30 mouse cellular contexts compared by ENCODE assay signal in genomic region chr11:99115940-99116339, GRCm38 (mm10). TPM values are rescaled to one million over a fixed set of nuclear protein-coding genes. Genes with fewer than 3 reads are reported as not detected.
DNase-seq lines count a peak whose midpoint lies in the region; ATAC-seq and TF ChIP-seq lines count a peak whose summit lies in the region.
"Had no signal": no experiment of that assay in that cellular context is flagged by ENCODE, and none has a peak within 500 bp of the region (broad histone marks: within the 10 kb centered on the region; RNA-seq: fewer than 3 reads in every experiment).

No protein-coding gene starts in this region.

- H3K9me3 ChIP-seq in stomach, postnatal 0 days (ENCODE audit: control insufficient read depth, low read length) = no peaks in the 10 kb centered on the region
- H3K9me3 ChIP-seq in liver, embryonic 11.5 days (ENCODE audit: control insufficient read depth, low read length) = no peaks in the 10 kb centered on the region
- no peaks in the 10 kb centered on the region for H3K9me3 ChIP-seq in liver, embryonic 12.5 days (replicated peaks)
- H3K9me3 ChIP-seq: embryonic facial prominence, embryonic 13.5 days; G1E; heart, embryonic 15.5 days; hindbrain, embryonic 13.5 days; limb, embryonic 13.5 days had no signal

- DNase-seq in T-cell, adult 2 months (ENCODE audit: low spot score) = peak; percentile 69
- DNase-seq in stomach, postnatal 0 days (ENCODE audit: low spot score) = no peak
- no peak for DNase-seq in liver, embryonic 11.5 days (ENCODE audit: low spot score)
- no peak for DNase-seq in frontal cortex, adult 2 months (ENCODE audit: extremely low spot score in 1 of 2, low spot score in 1 of 2)
- DNase-seq: adrenal gland, adult 8-10 months; cerebellum, adult 2 months; cerebellum, postnatal 25 days; heart, postnatal 36 days; kidney, adult 2 months; layer of hippocampus, postnatal 36 days; lung, embryonic 14.5 days; lung, postnatal 36 days had no signal

- no peak for TF ChIP-seq EP300 in stomach, postnatal 0 days (optimal IDR thresholded peaks at IDR 0.05)

- no peak for TF ChIP-seq CTCF in stomach, postnatal 0 days (IDR thresholded peaks at IDR 0.05; ENCODE audit: low read depth)

- ATAC-seq in CD4-positive, CD25-positive, alpha-beta regulatory T cell, adult 4 months = peak; percentile 77
- peak; percentile 47 for ATAC-seq in megakaryocyte-erythroid progenitor cell, adult 5-6 weeks (replicated peaks; ENCODE audit: low FRiP score, low TSS enrichment, poor library complexity, severe bottlenecking)
- ATAC-seq in stomach, postnatal 0 days (ENCODE audit: low FRiP score, low TSS enrichment) = 0 out of 2 replicates have a peak, but pooled peaks have one; percentile 24
- no peak for ATAC-seq in liver, embryonic 11.5 days (replicated peaks; ENCODE audit: low FRiP score)
- no peak for ATAC-seq in liver, embryonic 12.5 days
- ATAC-seq: forebrain, embryonic 13.5 days; midbrain, embryonic 16.5 days; Patski had no signal

- no peaks in the 10 kb centered on the region for H3K36me3 ChIP-seq in stomach, postnatal 0 days (ENCODE audit: control insufficient read depth, insufficient read depth, low read length)
- H3K36me3 ChIP-seq in liver, embryonic 11.5 days (ENCODE audit: control insufficient read depth, insufficient read depth, low read length) = no peaks in the 10 kb centered on the region
- no peaks in the 10 kb centered on the region for H3K36me3 ChIP-seq in liver, embryonic 12.5 days
- H3K36me3 ChIP-seq: embryonic facial prominence, embryonic 13.5 days; G1E; heart, embryonic 15.5 days; hindbrain, embryonic 13.5 days; limb, embryonic 13.5 days had no signal

- H3K27ac ChIP-seq in stomach, postnatal 0 days (replicated peaks) = no peak overlapping the region
- H3K27ac ChIP-seq in liver, embryonic 11.5 days (ENCODE audit: low read depth, low read length) = no peak overlapping the region
- H3K27ac ChIP-seq in liver, embryonic 12.5 days = no peak overlapping the region
- H3K27ac ChIP-seq: embryonic facial prominence, embryonic 13.5 days; forebrain, embryonic 13.5 days; heart, embryonic 15.5 days; hindbrain, embryonic 13.5 days; kidney, postnatal 0 days; limb, embryonic 13.5 days; liver, embryonic 14.5 days had no signal

- H3K9ac ChIP-seq in stomach, postnatal 0 days (ENCODE audit: low read length) = no peak overlapping the region
- no peak overlapping the region for H3K9ac ChIP-seq in liver, embryonic 11.5 days (ENCODE audit: low read depth, low read length)
- H3K9ac ChIP-seq in liver, embryonic 12.5 days = no peak overlapping the region
- H3K9ac ChIP-seq: forebrain, embryonic 13.5 days; heart, embryonic 15.5 days; hindbrain, embryonic 13.5 days; limb, embryonic 13.5 days; liver, embryonic 14.5 days; lung, embryonic 14.5 days had no signal

- WGBS in stomach, postnatal 0 days = 57% methylated on average over 6 of the region's 6 CpGs
- 68% methylated on average over 6 of the region's 6 CpGs for WGBS in liver, embryonic 11.5 days
- 56% methylated on average over 6 of the region's 6 CpGs for WGBS in liver, embryonic 12.5 days (ENCODE audit: insufficient replicate concordance)

- H3K4me2 ChIP-seq in stomach, postnatal 0 days (replicated peaks; ENCODE audit: low read depth) = no peak overlapping the region
- H3K4me2 ChIP-seq in liver, embryonic 11.5 days = no peak overlapping the region
- no peak overlapping the region for H3K4me2 ChIP-seq in liver, embryonic 12.5 days
- H3K4me2 ChIP-seq: embryonic facial prominence, embryonic 13.5 days; forebrain, embryonic 13.5 days; heart, embryonic 15.5 days; hindbrain, embryonic 13.5 days; limb, embryonic 13.5 days; lung, embryonic 14.5 days had no signal

- peaks cover 2% of the 10 kb centered on the region; the same call in 1 of the 2 replicates for H3K4me1 ChIP-seq in stomach, postnatal 0 days (replicated peaks; ENCODE audit: control insufficient read depth, insufficient read depth)
- no peaks in the 10 kb centered on the region; the same call in none of the 2 replicates for H3K4me1 ChIP-seq in liver, embryonic 11.5 days (replicated peaks; ENCODE audit: control insufficient read depth, insufficient read depth, low read length)
- 0 out of 2 replicates have a peak, but pooled peaks cover 6% of the 10 kb centered on the region for H3K4me1 ChIP-seq in liver, embryonic 12.5 days

- no peaks in the 10 kb centered on the region for H3K27me3 ChIP-seq in stomach, postnatal 0 days (ENCODE audit: control insufficient read depth, insufficient read depth, low read length)
- H3K27me3 ChIP-seq in liver, embryonic 11.5 days (replicated peaks; ENCODE audit: control insufficient read depth, insufficient read depth, low read length) = no peaks in the 10 kb centered on the region
- H3K27me3 ChIP-seq in liver, embryonic 12.5 days (replicated peaks) = no peaks in the 10 kb centered on the region
- H3K27me3 ChIP-seq: embryonic facial prominence, embryonic 13.5 days; forebrain, embryonic 13.5 days; heart, embryonic 15.5 days; hindbrain, embryonic 13.5 days; limb, embryonic 13.5 days had no signal

- no peak overlapping the region for H3K4me3 ChIP-seq in stomach, postnatal 0 days (ENCODE audit: low read depth, low read length)
- H3K4me3 ChIP-seq in liver, embryonic 11.5 days (ENCODE audit: low read depth, low read length) = no peak overlapping the region
- H3K4me3 ChIP-seq in liver, embryonic 12.5 days = no peak overlapping the region
- H3K4me3 ChIP-seq: embryonic facial prominence, embryonic 13.5 days; erythroblast, embryonic 14.5 days; forebrain, embryonic 13.5 days; heart, embryonic 15.5 days; hindbrain, embryonic 13.5 days; limb, embryonic 13.5 days; myocyte had no signal

RNA-seq across cellular contexts. Expression of gene Tns4, which starts 26.8 kb away (rescaled TPM):
- under 1 TPM in 1 of 2 experiments, not detected in 1; 0.35 TPM for polyA plus RNA-seq in CD4-positive, CD25-positive, alpha-beta regulatory T cell, adult 4 months (2017; shearing (Covaris generic))
- not detected in 2 replicates for total RNA-seq in megakaryocyte-erythroid progenitor cell, adult 5-6 weeks (2014; fragmentation: Nextera tagmentation)
- not detected in 2 replicates for total RNA-seq in megakaryocyte-erythroid progenitor cell, adult 5-6 weeks (2017)
- polyA plus RNA-seq in stomach, postnatal 0 days (2015; fragmentation: Nextera tagmentation; extraction: Ambion mirVana) = 0.82 and 1.1 TPM in 2 replicates
- 0.21 TPM in 1 of 2 replicates, not detected in the other for polyA plus RNA-seq in liver, embryonic 11.5 days (2014; fragmentation: Nextera tagmentation; extraction: Ambion mirVana)
- polyA plus RNA-seq in liver, embryonic 12.5 days (2016; fragmentation: Nextera tagmentation; extraction: Ambion mirVana) = 0.17 and 0.39 TPM in 2 replicates
- 0.19 and 0.34 TPM in 2 replicates for polyA plus RNA-seq in frontal cortex, adult 2 months (2012; rRNA removed)
- total RNA-seq: gastrocnemius, adult 8-10 months; layer of hippocampus, postnatal 36 days had no signal
- polyA plus RNA-seq: erythroblast, embryonic 14.5 days; forebrain, embryonic 13.5 days; neural tube, embryonic 14.5 days; Patski had no signal

RNA-seq across cellular contexts. Expression of gene Ccr7, which starts 38.9 kb away (rescaled TPM):
- 100 to 1,000 TPM; 277 to 361 TPM for polyA plus RNA-seq in CD4-positive, CD25-positive, alpha-beta regulatory T cell, adult 4 months (2017; shearing (Covaris generic))
- total RNA-seq in megakaryocyte-erythroid progenitor cell, adult 5-6 weeks (2014; fragmentation: Nextera tagmentation) = 0.47 TPM in 1 of 2 replicates, not detected in the other
- total RNA-seq in megakaryocyte-erythroid progenitor cell, adult 5-6 weeks (2017) = not detected in 2 replicates
- polyA plus RNA-seq in stomach, postnatal 0 days (2015; fragmentation: Nextera tagmentation; extraction: Ambion mirVana) = 0.05 and 0.07 TPM in 2 replicates
- 0.36 and 0.58 TPM in 2 replicates for polyA plus RNA-seq in liver, embryonic 11.5 days (2014; fragmentation: Nextera tagmentation; extraction: Ambion mirVana)
- 0.39 and 0.44 TPM in 2 replicates for polyA plus RNA-seq in liver, embryonic 12.5 days (2016; fragmentation: Nextera tagmentation; extraction: Ambion mirVana)
- polyA plus RNA-seq in frontal cortex, adult 2 months (2012; rRNA removed) = 0.14 and 0.19 TPM in 2 replicates
- total RNA-seq: gastrocnemius, adult 8-10 months; layer of hippocampus, adult 18-20 months; layer of hippocampus, postnatal 36 days had no signal
- polyA plus RNA-seq: erythroblast, embryonic 14.5 days; forebrain, embryonic 13.5 days; G1E; hindbrain, embryonic 13.5 days; neural tube, embryonic 14.5 days had no signal

Comparison
In these comparisons a context has a peak if more than half of its experiments do, and no peak if none do; other contexts are left out.
1. ATAC-seq: peak in CD4-positive, CD25-positive, alpha-beta regulatory T cell, adult 4 months (single experiment), megakaryocyte-erythroid progenitor cell, adult 5-6 weeks (single experiment) and stomach, postnatal 0 days (single experiment); none in liver, embryonic 11.5 days (single experiment) and liver, embryonic 12.5 days (single experiment).
2. RNA of gene Ccr7, which starts 38.9 kb away (polyA plus RNA-seq): 277 to 361 TPM in CD4-positive, CD25-positive, alpha-beta regulatory T cell, adult 4 months; 0.39 to 0.44 TPM in liver, embryonic 12.5 days, 0.36 to 0.58 TPM in liver, embryonic 11.5 days, 0.14 to 0.19 TPM in frontal cortex, adult 2 months and 0.05 to 0.07 TPM in stomach, postnatal 0 days; every median in the first group is over 100 times any median in the second.